Mouse (Mus musculus): ENCODE measurements at regions not wholly inside any gene's neighbourhood (a gene's known extent, or its start where the extent isn't known, plus 50 kb on each side); places are given as distances from the start of the nearest gene placed in this dataset.

DNA sequence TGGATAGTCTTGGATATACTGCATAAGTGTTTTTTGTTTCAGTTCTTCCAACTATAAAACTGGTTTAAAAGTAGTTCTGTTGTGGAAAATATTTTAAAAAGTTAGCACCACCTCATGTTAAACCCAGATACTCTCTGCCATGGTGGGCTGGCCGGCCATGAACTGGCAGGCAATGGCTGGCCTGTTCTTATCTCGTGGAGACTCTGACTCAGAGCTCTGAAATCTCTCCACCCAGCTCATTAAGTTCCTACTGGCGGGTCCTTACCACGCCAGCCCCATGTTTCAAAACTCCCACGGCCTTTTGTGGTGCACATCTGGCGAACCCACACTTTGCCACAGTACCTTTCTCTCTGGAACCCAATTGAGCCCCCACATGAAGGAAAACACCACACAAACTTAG is 183.8 kb upstream of the Slc30a5 start:
- DNase-seq = peak; percentile 30 to 43

DNA sequence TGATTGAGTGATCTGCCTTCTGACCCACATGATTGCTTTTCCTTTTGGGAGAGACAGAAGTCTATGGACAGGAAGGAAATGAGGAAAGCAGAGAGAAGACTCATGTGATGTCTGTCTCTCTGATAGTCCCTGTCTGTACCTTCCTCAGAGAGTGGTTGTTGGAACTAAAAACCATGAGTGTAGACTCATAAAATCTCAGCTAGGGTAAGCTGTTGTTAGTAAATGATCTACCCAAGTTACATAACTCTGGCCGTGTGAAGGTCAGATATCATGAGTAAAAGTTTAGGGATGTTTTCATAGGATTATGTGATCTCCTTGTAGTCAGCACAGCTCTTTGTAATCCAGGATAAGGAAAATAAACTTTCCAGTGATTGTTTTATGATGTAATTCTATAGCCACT is 183.0 kb upstream of the Slc30a5 start:
- DNase-seq = no peak

DNA sequence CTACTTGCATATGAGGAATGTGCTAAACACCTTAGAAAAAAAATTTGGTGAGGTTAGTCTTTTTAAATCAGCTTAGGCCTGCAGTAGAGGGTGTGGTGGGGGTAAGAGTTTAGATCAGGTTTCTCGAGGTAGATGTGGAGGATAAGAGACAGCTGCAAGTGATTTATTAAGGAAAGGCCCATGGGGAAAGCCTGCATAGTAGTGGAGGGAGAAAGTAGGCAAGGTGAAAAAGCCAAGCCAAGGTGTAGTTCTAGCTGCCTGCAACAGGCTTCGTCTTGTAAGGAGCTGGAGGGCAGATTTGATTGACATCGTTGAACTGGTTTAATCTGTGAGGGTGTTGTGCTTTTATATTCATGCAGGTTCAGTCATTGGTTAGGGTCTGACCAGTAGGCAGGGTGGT is 182.2 kb upstream of the Slc30a5 start:
- no peak for DNase-seq

GRCm38 (mm10) chr13:101013604-101014003 is 180.4 kb upstream of the Slc30a5 start:
- no peak for DNase-seq

- DNase-seq = no peak
These were observed 157.4 kb upstream of the Slc30a5 start for GRCm38 (mm10) chr13:100990646-100991045.

- DNase-seq = no peak
These were observed 155.7 kb upstream of the Slc30a5 start for GRCm38 (mm10) chr13:100988671-100989531.

- DNase-seq = no peak
These were observed 154.9 kb upstream of the Slc30a5 start for GRCm38 (mm10) chr13:100988116-100988515.

GRCm38 (mm10) chr13:100975741-100976140 is 142.5 kb upstream of the Slc30a5 start:
- DNase-seq = peak; percentile 6 to 43

- no peak for DNase-seq
These were observed 138.1 kb upstream of the Slc30a5 start for GRCm38 (mm10) chr13:100971080-100972017.

DNA sequence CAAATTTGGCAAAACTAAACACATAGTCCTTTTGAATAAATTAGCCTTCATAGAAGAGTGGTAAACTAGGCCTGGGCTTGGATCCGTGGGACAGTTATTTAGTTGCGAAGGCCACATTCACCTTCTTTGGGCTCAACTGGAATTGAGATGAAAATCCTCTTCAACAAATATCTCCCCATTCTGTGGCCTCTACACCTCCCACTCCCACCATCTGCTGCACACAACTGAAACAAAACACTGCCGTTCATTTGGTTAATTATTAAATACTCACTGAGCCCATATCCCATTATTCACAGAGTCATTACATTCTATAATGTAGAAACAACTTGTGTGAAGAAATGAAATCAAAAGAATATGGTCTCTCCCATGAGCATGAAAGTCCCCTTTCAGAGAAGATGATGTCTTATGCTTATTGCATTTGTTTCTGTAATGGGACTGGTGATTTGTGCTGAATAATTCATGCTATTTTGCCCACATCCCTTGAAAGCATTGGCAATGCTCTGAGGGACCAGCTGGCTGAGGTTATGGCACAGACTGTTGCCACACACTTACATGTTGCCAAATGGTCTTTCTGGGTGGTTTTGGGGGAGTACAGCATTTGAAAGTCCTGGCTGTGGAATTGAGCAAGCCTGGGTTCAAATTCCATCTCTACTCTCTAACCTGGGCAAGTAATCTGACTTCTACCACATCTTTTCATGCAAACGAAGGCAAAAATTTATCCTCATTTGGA is 129.7 kb upstream of the Slc30a5 start:
- DNase-seq = no peak

DNA sequence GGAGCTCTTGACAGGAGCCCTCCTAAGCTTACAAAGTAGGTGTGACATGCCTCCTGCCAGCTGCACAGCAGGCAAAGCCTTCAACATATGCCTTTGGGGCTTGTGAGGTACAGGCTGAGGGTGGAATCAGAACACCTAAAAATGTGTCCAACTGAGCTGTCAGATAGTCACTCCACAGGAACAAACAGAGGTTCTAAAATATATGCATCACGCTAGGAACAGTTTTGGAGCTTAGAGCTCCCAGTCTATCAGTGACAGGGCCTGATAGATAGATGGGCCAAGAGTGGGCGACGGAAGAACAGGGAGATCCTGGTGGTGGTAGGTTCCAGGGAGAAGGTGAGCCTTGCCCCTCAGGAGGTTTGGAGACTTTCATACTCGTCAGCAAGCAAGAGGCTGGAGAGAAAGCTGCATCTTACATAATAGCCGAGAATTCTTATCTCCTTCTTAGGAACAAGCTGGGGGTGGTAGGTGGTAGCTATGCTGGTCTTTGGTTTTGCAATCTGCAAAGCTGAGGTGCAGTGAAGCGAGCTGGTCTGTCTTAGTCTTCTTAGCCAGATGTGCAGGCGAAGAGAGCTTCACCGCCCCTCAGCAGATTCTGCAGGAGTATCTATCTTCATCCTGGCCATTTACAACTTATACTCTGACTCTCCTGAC is 121.5 kb upstream of the Slc30a5 start:
- no peak for DNase-seq

DNA sequence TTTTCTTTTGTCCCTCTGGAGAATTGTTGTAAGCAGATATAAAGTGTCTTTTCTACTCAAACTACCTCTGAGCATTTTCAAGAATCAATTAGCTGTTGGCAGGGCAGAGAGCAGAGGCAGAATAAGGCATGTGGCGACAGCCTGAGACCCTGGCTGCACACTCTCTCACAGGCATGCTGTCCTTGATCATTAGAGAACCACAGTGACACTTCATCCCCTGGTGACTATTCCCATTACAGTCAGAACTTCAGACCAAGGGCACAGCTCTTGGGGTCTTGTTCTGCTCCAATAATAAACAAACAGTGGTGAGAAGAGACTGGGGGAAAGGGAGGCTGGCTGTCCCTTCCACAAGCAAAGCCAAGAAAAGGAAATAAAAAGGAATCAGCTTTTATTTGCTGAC is 120.9 kb upstream of the Slc30a5 start:
- no peak for DNase-seq

DNA sequence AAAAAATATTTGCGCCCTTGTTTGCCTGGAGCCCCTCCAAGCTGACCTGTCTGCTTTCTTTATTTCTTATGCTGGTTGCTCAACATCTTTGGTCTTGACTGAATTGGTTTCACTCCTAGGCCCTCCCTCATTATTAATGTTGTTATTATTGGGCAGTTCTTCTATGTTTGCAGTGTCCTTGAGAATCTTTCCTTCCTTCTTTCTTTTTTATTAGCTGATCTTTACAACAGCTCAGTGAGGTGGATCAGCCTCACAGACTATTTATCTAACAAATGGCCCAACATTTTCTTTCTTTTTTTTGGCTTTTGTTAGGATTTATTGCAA is 117.9 kb upstream of the Slc30a5 start:
- no peak for DNase-seq

- DNase-seq = peak; percentile 9 to 18
These were observed 117.3 kb upstream of the Slc30a5 start for GRCm38 (mm10) chr13:100950348-100951184.

DNA sequence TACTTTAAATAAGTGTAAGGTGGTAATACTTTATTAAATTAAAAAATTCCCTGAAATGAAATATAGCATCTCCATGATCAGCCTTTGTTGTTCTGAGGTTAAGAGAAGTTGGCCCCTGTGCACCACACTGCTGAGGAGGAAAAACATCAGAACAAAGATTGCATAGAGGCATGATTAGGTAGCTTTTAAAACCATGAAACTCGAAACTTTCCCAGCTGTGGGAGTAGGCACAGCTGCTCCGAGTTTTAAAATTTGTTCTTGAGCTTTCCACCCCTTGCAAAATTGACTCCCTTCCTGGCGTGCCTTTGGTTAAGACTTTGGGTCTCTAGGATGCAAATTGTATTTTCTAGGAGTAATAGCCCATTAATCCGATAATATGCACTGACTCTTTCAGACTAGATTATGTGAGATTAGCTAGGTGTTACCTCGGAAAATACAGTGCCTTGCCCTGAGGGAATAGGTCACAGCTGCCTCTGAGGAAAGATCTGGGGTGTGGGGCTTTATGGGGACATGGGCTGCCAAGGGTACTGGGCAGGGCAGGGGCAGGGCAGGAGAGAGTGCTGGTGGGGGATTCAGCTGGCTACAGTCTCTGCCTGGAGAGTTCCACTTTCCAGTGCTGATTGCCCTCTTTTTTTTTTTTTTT is 110.1 kb upstream of the Slc30a5 start:
- no peak for DNase-seq

GRCm38 (mm10) chr13:100940791-100941190 is 107.6 kb upstream of the Slc30a5 start:
- peak in 1 of 2 experiments; percentile 10 for DNase-seq

- peak; percentile 12 to 56 for DNase-seq
These were observed 106.5 kb upstream of the Slc30a5 start for GRCm38 (mm10) chr13:100939677-100940076.

DNA sequence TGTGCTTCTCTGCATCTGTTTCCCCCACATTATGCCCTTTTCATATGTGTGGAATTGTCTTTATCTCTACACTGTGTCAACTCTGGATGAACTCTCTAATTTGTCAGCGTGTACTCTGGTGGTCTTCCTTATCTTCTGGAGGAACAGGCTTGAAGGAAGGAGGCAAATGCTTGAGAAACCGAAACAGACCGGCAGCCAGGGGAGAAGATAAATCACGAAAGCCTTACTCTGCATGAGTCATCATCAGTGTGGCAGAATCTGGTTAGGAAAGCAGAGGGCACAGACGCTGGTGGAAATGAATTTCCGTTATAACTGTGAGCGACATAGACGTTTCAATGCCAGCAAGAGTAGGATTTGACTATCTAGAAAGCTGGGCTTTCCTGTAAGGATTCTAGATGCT is 100.0 kb upstream of the Slc30a5 start:
- peak; percentile 63 to 71 for DNase-seq

GRCm38 (mm10) chr13:100899566-100899965 is 66.3 kb upstream of the Slc30a5 start:
- DNase-seq = no peak

GRCm38 (mm10) chr13:100893871-100894270 is 60.6 kb upstream of the Slc30a5 start:
- DNase-seq = no peak

Data from adrenal gland, postnatal 36 days (tissue).